Mouse (Mus musculus): ENCODE results near the gene Lrrc29. TPM values are rescaled to one million over a fixed set of nuclear protein-coding genes. Genes with fewer than 3 reads are reported as not detected.
A peak's percentile ranks its signal among the peaks of the same experiment; 100 is the strongest.
"Not testable (repeated sequence)": the region's sequence is repeated elsewhere in the genome, so short reads cannot be mapped to it uniquely, and the experiment has no call there.

Gene Lrrc29
- polyA plus RNA-seq, 1 experiment = 4.6 TPM

DNA sequence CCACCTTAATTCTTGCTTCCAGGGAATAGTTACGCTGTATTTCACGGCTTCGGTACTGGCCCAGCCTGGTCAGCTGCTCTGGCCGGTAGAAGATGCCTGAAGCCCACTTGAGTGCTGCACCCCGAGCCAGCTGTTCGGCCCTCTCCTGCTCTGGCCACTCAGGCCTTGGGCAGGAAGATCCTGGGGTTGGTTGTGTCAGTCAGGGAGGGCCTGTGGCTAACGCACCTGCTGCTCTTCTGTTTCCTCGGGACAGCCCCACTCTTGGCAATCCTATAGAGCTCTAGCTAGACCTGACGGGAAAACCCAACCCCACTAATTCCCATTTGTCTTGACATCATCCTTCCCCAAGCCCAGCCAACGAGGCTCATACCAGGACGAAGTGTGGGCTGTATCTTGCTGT, 30.8 kb downstream of the Lrrc29 start:
- WGBS = 70% methylated on average over 11 of the region's 11 CpGs
- no peak for DNase-seq (ENCODE audit: low read depth, low spot score)

DNA sequence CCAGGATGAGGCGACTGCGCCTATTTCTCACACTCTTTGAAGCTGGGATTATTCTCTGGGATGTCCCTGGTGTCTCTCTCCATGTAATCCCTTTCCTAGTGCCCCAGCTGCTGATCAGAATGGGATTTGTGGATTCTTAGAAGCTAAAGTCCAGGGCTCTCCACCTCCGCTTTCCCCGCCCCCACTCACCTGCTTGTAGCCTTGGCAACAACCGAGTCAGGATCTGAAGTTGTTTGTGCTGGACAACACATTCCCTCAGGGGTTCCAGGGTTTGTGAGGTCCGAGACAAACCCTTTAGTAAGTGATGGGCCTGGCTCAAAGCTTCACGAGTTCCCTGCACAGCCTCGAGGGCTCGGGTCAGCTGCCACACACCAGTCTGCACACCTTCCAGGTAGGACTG, 31.3 kb downstream of the Lrrc29 start:
- no peak for DNase-seq (ENCODE audit: low read depth, low spot score)
- 68% methylated on average over 9 of the region's 9 CpGs for WGBS

DNA sequence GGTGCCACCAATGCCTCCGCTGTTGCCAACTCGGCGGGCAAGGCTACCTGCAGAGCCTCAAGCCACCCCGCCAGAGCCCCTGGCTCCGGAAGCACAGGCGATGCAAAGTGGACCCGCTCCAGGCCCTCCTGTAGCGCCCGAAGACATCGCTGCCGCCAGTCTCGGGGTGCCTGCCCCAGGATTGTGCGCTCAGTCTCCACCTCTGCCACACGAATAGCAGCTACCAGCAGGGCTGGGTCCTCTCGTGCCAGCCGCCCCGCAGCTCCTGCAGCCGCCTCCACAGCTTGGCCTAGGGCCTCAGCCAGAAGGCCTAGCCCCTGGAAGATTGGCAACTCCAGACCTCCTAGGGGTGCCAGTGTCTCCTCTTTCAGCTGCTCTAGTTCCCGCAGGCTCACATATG, 32.7 kb downstream of the Lrrc29 start:
- WGBS = 78% methylated on average over 19 of the region's 19 CpGs
- DNase-seq (ENCODE audit: low read depth, low spot score) = no peak

DNA sequence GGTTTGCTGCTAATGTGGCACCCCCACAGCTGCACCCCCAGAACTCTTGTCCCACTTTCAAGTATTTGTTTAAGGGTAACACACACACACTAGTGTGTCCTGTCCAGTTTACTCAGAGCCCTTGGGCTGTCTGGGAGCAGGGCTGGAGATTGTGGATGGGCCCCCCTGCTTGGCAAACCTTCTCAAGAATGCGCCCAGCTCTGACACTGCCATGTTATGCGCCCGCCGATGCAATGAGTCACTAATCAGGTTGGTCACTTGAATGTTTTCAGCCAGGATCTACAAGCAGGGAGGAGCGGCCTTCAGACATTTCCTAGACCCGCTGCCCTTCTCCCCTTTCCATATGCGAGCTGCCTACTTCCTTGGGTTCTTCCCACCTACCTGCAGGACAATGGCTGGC, 33.6 kb downstream of the Lrrc29 start:
- 83% methylated on average over 7 of the region's 7 CpGs for WGBS
- no peak for DNase-seq (ENCODE audit: low read depth, low spot score)

DNA sequence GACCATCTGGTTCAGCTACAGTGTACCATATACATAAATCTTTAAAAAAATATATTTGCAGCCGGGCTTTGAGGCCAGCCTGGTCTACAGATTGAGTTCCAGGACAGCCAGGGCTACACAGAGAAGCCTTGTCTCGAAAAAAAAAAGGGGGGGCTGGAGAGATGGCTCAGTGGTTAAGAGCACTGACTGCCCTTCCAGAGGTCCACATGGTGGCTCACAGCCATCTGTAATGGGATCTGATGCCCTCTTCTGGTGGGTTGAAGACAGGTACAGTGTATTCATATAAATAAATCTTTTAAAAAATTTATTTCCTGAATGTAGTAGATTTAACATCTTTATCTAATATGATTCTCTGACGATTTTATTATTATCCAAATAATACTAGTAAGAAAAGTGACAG, 34.3 kb downstream of the Lrrc29 start:
- 67% methylated on average over 3 of the region's 3 CpGs for WGBS
- not testable (repeated sequence) for DNase-seq (ENCODE audit: low read depth, low spot score)

DNA sequence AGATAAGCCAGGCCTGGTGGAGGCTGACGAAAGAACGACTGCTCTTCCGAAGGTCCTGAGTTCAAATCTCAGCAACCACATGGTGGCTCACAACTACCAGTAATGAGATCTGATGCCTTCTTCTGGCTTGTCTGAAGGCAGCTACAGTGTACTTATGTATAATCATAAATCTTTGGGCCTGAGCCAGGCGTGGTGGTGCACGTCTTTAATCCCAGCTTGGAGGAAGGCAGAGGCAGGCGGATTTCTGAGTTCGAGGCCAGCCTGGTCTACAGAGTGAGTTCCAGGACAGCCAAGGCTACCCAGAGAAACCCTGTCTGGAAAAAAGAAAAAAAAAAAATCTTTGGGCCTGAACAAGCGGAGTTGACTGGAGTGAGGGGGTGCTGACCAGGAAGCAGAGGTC, 34.7 kb downstream of the Lrrc29 start:
- WGBS = 64% methylated on average over 8 of the region's 8 CpGs
- not testable (repeated sequence) for DNase-seq (ENCODE audit: low read depth, low spot score)

DNA sequence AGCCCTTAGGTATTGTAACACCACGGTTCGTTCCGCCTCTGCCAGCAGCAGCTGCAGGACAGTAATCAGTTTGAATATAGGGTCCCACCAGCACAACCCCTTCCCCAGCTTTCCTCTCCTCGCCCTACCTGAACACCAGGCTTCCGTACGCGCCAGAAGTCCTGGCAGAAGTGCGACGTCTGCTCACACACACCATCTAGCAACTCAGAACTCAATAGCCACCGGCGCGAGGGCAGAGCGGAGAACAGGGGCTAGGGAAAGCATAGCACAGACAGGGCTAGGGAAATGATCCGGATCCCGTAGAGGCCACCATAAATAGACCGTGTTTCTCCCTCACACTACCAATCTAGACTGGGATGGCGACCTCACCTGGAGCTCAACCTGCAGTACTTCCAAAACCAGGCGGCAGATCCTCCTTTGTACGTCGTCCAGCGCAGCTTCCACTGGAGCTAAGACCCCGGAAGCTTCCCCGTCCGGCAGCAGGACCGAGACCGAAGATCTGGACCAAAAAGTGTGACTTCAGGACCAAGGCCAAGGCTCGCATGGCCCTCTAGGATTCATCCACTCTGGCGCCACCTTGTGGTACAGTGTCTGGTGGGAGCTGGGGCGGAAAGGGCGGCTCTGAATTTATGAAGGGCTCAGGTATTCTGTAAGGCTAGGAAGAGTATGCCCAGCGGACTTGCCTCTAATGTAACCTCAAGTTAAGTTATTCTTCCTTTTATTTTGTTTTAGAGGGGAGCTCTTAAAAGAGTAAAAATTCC, 35.3 kb downstream of the Lrrc29 start:
- WGBS = 11% methylated on average over 31 of the region's 31 CpGs
- DNase-seq (ENCODE audit: low read depth, low spot score) = peak; percentile 94

DNA sequence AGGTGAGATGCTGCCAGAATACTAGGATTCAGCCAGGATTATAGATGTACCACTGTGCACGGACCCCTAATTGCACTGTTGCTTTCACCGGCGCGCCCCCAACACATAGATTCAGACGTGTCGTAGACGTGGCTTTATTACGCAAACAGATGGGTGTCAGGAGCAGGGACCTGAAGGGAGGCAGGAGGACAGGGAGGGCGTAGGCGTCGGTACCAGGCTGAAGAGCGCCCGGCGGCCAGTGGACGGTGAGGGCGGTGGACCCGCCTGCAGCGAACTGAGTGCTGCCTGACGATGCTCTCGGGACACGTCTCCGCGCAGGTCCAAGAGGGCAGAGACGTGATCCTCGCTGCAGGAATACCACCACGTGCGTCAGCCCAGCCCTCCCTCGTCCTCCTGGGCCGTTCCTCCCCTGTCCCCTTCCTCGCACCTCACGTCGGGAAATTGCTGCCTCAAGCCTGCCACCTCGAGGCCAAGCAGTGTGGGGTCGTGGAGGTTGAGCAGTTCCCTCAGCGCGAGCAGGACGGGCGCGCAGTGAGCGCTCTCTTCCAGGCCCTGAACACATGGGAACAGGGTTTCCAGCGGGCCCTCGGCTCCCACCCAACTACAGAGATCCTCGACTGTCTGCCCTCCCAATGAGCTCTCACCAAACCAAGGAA, 36.1 kb downstream of the Lrrc29 start, which contains the start of gene 4931428F04Rik:
Gene 4931428F04Rik, minus strand, starts transcription at position 60 of the 656 bp plus-strand sequence.
- 2% methylated on average over 43 of the region's 43 CpGs for WGBS

DNA sequence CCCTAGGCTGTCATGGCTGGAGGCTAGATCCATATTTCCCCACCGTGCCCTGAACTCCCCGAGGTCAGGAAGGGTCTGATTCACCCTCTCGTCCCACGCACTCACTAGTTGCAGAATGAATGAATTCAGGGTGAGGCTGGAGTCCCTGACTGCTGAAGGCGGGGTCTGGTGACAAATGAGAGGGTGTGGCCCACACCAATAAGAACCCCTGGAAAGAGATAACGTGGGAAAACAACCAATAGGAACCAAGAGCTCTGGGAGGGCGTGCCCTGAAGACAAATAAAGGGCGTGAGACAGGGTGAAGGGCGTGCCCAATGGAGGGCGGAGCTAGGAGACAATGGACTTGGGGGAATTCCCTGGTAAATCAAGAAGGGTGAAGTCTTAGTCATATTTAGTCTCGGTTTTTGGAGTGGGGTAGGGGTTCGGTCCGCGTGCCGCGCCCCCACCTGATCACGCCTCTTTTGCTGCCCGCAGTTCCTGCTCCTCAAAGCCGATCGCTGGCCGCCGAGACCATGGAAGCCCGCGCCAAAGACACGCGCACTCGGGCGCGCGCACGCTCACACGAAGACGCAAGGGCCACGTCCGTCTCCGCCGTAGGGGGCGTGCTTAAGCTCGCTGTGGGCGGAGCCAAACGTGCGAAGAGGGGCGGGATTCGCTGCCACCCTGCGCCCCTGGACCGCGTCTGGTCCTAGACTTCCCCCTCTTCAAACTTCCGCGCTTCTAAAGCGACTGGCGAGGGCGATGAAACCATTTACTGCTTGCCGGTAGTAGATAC, 36.9 kb downstream of the Lrrc29 start:
- peak; percentile 96 for DNase-seq (ENCODE audit: low read depth, low spot score)
- WGBS = under 1% methylated on average over 53 of the region's 53 CpGs

More for the DNA sequence above, 36.1 kb downstream of the Lrrc29 start, which contains the start of gene 4931428F04Rik:
- DNase-seq (ENCODE audit: low read depth, low spot score) = no peak

DNA sequence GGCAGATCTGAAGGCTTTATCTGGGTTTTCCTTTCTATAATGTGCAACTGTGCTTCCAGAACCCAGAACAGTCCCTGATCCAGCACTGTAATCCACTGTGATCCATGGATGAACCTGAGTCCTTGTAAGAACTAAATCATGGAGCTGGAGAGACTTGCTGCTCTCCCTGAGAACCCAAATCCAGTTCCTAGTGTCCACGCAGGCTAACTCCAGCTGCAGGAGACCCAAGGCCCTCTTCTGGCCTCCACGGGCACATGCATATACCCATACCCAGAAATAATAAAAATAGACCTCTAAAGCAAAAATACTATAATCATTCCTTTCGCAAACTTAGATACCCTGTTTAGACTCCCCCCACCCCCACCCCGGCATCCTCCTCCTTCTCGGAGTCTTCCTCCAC, 37.8 kb downstream of the Lrrc29 start:
- DNase-seq (ENCODE audit: low read depth, low spot score) = no peak

DNA sequence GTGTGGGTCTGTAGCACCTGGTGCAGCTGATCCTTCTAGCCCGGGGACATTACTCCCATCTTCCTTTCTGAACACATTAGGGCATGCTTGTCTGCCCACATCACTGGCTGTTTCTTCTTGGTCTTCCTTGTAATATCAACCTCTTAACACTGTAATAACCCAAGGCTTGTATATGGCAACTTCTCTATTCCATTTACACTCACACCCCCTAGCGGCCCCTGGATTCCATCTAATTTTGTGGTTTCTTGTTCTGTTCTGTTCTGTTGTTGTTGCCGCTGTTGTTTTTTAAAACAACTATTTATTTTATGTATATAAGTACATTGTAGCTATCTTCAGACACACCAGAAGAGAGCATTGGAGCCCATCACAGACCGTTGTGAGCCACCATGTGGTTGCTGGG, 39.2 kb downstream of the Lrrc29 start:
- WGBS = 93% methylated on average over 4 of the region's 4 CpGs
- no peak for DNase-seq (ENCODE audit: low read depth, low spot score)

More for the DNA sequence above, 37.8 kb downstream of the Lrrc29 start:
- WGBS = 90% methylated on average over 5 of the region's 5 CpGs

DNA sequence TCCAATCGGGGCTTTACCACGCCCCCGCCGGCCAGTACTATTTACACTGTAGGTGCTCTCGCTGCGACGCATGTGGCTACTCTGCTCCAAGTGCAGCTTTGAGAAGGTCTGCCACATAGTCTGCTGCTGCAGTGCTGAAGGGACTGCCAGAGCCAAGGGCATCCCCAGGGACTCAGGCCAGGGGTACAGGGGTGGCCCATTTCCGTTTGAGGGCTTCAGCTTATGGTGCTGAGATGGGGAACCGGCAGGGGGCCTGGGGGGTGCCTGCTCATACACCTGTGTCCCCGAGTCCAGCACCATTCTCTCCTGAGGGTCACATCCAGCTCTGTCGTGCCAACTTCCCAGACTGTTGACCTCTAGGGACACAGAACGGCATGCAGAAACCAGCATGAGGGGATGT, 40.6 kb downstream of the Lrrc29 start:
- no peak for DNase-seq (ENCODE audit: low read depth, low spot score)

DNA sequence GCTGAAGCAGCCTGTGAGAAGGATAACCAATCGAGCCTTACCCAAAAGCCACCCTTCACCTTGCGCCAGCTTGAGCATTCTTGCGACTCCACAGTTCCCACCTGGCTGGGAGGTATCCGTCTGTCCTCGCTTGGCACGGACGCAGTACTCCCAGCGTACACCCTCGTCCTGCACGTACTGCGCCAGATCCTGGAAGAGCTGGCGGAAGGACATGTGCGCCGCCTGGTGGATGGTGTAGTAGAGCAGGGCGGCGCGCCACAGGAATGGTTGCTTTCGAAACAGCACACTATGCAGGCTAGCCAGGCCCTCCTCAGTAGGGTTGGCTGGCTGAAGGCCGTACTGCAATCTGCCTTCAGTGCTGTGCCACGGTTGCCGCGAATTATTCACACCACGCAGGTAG, 43.0 kb downstream of the Lrrc29 start:
- 37% methylated on average over 23 of the region's 23 CpGs for WGBS
- DNase-seq (ENCODE audit: low read depth, low spot score) = no peak

More for the DNA sequence above, 40.6 kb downstream of the Lrrc29 start:
- whole genome bisulfite sequencing = 76% methylated on average over 12 of the region's 12 CpGs

DNA sequence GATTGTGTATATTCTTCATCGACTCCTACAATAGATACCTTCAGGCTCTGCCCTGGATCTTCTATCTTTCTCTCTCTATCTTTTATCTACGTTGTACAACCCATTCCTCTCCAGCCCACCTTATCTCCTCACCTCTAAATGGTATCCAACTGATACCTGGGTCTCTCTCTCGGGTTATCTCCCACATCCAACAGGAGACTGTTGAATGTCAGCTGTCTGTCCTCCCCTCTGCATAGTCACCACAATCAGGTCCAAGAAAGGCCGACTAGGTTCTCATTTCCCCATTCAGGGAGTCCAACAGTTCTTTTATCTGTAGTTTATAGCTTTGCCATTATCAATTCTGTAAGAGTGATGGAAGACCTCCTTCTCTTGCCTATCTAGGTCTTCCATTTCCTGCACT, 43.8 kb downstream of the Lrrc29 start:
- no peak for DNase-seq (ENCODE audit: low read depth, low spot score)
- WGBS = 90% methylated on average over 4 of the region's 4 CpGs

DNA sequence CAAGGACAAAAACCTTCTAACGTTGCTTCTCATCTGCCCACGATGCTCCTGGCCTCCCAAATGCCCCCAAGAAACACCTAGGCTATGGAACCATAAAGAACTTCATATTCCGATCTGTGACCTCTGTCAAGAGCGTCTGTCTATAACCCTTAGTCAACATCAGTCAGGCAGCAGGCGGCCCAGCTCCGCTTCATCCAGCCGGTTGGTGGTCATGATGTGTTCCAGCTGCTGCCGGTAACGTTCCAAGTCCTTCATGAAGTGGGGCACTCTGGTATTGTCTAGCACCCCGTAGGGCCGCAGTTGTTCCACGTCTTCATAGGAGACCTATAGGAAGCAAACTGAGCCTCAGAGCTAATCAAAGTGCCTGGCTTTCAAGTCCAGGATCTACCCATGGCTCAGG, 44.3 kb downstream of the Lrrc29 start:
- no peak for DNase-seq (ENCODE audit: low read depth, low spot score)
- 93% methylated on average over 12 of the region's 12 CpGs for WGBS

DNA sequence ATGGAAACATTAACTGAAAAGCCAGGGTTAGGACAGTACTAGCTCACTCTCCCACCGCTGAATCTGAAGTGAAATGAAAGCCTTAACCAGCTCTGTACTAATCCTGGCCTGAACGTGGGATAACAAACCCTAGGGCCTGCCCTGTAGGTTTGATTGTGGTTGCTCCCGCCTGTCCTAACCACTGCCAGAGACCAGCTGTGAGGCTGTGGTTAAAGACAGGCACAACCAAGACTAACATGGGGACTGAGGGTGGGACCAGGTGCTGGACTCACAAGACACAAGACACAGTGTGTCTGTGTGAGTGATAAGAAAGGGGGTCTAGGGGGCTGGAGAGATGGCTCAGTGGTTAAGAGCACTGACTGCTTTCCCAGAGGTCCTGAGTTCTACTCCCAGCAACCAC, 45.5 kb downstream of the Lrrc29 start:
- no peak for DNase-seq (ENCODE audit: low read depth, low spot score)
- 90% methylated on average over 3 of the region's 3 CpGs for WGBS

DNA sequence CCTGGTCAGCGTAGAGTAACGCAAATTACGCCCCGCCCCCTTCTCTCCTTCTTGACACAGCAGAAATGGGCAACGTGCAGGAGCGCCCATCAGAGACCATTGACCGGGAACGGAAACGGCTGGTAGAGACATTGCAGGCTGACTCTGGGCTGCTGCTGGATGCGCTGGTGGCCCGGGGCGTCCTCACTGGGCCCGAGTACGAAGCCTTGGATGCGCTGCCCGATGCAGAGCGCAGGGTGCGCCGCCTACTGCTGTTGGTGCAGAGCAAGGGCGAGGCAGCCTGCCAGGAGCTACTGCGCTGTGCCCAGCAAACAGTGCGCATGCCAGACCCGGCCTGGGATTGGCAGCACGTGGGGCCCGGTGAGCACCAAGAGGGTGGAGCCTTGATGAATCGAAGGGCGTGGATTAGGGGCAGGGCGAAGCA, 47.2 kb downstream of the Lrrc29 start:
- DNase-seq (ENCODE audit: low read depth, low spot score) = peak; percentile 75

DNA sequence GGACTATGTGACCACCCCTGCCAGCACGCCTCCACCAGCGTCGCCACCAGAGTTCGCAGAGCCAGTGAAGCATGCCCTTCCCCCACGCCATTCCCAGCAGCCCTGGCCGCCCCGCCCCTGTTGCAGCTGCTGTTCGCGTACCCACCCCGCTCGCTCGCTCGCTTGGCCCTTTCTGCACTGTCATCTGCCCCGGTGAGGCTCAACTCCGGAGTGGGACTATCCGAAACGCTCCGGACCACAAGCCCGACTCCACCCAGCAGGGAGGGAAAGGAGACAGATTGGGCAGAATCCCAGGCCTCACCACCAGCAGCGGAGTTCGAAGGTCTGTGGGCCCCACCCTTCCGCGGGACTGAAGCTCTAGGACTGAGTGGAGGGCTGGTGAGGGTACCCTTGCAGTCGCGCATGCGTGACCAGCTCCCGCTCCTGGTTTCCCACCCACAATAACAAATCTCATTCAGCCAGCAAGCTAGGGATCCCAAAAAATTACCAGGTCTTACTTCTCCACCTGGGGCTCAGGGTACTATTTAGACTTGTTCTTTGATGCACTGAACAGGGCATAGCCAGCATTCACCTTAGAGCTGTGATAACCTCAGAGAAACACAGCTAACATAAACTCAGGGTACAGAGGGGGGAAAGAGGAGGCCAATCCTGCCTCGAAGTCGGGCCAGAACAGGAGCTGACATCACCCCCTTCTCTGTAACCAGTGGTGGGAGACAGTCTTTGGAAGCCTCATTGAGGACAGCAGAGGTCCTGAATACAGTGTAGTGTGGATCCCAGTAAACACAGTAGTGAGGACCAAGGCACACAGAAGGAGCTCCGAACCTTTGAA, 49.6 kb downstream of the Lrrc29 start:
- no peak for DNase-seq (ENCODE audit: low read depth, low spot score)
- 7% methylated on average over 30 of the region's 30 CpGs for WGBS

More for the DNA sequence above, 47.2 kb downstream of the Lrrc29 start:
- WGBS = 3% methylated on average over 28 of the region's 28 CpGs

DNA sequence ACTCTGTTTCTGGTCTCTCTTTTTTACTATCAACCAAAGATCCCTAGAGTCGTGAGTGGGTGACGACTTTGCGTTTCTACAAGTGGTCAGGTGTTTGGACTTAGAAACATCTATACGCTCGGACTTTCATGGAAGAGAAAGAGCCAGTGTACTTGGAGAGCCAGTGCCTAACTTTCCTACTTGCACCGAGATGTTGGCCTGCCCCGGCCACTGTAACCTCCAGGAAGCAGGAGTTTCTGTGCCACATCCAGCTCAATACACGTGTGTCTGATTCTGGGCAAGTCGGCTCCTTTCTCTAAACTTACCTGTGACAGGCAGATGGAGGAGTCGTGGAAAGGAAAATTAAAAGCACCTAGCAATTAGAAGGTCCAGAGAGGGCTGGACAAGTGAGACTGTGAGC, 50.2 kb downstream of the Lrrc29 start, which contains the start of gene Nol3:
Gene Nol3, plus strand, starts transcription at position 301 of the 400 bp plus-strand sequence.
- 5% methylated on average over 10 of the region's 10 CpGs for WGBS
- no peak for DNase-seq (ENCODE audit: low read depth, low spot score)

All from large intestine, adult 2 months (tissue).